Mouse (Mus musculus): ENCODE results near the gene Zw10.

DNA sequence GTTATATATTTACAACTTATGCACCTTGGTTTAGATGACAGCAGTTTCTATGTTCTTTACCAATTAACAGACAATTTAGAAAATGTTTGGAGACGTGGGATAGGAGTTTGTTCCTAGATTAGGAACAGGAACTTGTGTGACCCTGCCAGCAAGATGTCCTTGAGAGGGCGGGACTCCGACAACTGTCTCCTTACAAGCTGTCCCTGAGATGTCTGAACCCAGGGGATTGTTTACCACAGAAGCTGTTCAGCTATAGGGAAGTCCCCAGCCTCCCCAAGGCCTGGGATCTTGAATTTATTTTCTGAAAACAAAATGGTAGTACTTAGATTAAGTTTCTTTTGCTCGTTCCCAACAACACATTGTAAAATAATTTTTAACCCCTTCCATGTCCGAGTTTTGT is 4.5 kb upstream of the Zw10 start:
- TF ChIP-seq POLR2A (IDR thresholded peaks at IDR 0.05; ENCODE audit: low read depth, low read length) (no peak), CTCF (IDR thresholded peaks at IDR 0.05; ENCODE audit: extremely low read depth, insufficient read depth, insufficient read length, insufficient replicate concordance) (no peak)
